Mouse (Mus musculus) liver, embryonic 14 days (tissue): ENCODE data around the gene Syna. TPM values are rescaled to one million over a fixed set of nuclear protein-coding genes. Genes with fewer than 3 reads are reported as not detected.

ENCODE experiments used
- polyA plus RNA-seq: library from polyadenylated mRNA; depleted of rRNA; stranded (reverse); fragments of >200 nt; gene quantifications from 2 replicates; pipeline ENCODE4 v1.2.3, GENCODE M21; 2012; rRNA removed

Syna gene
- not detected in 2 replicates for polyA plus RNA-seq

GRCm38 (mm10) chr5:134560071-134560449, at the start of gene Syna:
TSS of gene Syna (minus strand) at chr5:134560171.

DNA sequence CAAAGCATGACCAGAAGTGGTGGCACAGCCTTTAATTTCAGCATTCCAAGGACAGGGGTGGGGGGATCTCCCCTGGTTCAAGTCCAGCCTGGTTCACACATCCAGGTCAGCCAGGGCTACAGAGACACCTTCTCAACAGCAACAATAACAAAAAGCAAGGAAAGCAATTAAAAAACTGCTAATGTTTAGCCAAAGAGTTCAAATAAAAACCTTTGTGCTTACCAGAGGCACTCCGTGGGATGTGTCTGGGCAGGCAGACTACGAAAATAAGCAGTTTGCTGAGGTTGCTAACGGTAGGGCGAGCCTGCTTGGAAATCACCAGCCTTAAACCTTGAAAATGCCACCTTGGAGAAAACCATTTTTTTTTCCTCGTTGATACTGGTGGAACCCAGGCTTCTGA, 21.2 kb upstream of the Syna start, which contains the start of gene Rfc2:
TSS of gene Rfc2 (plus strand) at position 221 of the 400 bp plus-strand sequence.

GRCm38 (mm10) chr5:134552110-134552972, 7.6 kb downstream of the Syna start, which contains the start of gene Clip2:
TSS of gene Clip2 (minus strand) at chr5:134552434.

Other genes with a start within 250 kb of the Syna start
- 24.5 and 30.4 TPM in 2 replicates for gene Gtf2i, start 245.4 kb downstream of the Syna start, polyA plus RNA-seq
- gene Gtf2ird1, start 103.5 kb downstream of the Syna start, polyA plus RNA-seq, result 7.7 and 7.8 TPM in 2 replicates
- gene Clip2, start 7.7 kb downstream of the Syna start, polyA plus RNA-seq, result 1.6 TPM in 2 replicates
- gene Rfc2, start 21.2 kb upstream of the Syna start, polyA plus RNA-seq, result 102 and 107 TPM in 2 replicates
- 1.1 and 1.6 TPM in 2 replicates for gene Lat2, start 54.9 kb upstream of the Syna start, polyA plus RNA-seq
- 94.3 and 116 TPM in 2 replicates for gene Eif4h, start 79.3 kb upstream of the Syna start, polyA plus RNA-seq
- gene Limk1, start 128.4 kb upstream of the Syna start, polyA plus RNA-seq, result 2.0 and 2.1 TPM in 2 replicates
- 2.8 and 5.4 TPM in 2 replicates for gene Eln, start 187.2 kb upstream of the Syna start, polyA plus RNA-seq